Mouse (Mus musculus): ENCODE data around the gene Ank3. TPM values are rescaled to one million over a fixed set of nuclear protein-coding genes. Genes with fewer than 3 reads are reported as not detected.

The Ank3 gene
- polyA plus RNA-seq, 1 experiment from 2014 or later, result 8.3 TPM

DNA sequence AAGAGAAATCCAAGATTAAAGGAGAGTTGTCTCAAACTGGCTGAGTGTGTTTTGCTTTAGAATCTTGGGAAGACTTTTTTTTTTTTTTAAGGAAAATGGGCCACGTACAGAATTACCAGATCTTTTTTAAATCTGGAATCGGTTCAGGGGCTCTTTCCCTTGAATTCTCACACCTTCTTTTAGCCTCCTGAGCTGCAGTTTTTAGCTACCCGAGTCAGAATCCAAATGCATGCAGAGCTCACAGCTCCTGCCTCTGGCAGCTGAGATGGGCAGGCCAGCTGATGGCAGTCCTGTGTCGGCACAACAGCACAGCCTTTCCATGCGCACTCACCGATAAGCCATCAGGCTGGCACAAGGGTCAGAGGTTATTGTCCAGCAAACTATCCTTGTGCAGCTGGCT, 406.0 kb downstream of the Ank3 start:
- Histone ChIP-seq H3K4me3 (replicated peaks) (no peak overlapping the region), H3K9me3 (replicated peaks) (no peaks in the 10 kb centered on the region), H3K36me3 (replicated peaks) (no peaks in the 10 kb centered on the region), H3K9ac (no peak overlapping the region), H3K4me1 (replicated peaks) (no peaks in the 10 kb centered on the region), H3K27ac (replicated peaks) (no peak overlapping the region), H3K4me2 (no peak overlapping the region), H3K27me3 (no peaks in the 10 kb centered on the region)
- 79% methylated on average over 6 of the region's 6 CpGs for WGBS (ENCODE audit: insufficient replicate concordance)
- ATAC-seq (ENCODE audit: insufficient read depth), result no peak

DNA sequence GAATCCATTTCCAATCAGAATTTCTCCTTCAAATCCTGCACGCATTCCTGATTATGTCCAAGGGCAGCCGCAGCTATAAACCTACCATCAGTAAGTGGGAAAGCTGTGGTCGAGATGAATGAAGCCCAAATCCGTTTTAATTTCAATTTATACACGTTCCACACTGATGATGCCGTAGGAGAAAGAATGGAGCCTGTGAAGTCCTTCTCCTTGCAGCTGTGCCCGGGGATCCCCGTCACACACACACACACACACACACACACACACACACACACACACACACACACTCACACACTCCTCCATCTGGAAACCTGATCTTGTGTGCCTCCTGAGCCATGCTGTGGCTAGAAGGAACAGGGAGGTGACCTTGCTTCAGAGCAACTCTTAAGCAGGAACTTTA, 412.2 kb downstream of the Ank3 start:
- H3K27me3 ChIP-seq, result no peaks in the 10 kb centered on the region
- H3K27ac ChIP-seq (replicated peaks), result no peak overlapping the region

DNA sequence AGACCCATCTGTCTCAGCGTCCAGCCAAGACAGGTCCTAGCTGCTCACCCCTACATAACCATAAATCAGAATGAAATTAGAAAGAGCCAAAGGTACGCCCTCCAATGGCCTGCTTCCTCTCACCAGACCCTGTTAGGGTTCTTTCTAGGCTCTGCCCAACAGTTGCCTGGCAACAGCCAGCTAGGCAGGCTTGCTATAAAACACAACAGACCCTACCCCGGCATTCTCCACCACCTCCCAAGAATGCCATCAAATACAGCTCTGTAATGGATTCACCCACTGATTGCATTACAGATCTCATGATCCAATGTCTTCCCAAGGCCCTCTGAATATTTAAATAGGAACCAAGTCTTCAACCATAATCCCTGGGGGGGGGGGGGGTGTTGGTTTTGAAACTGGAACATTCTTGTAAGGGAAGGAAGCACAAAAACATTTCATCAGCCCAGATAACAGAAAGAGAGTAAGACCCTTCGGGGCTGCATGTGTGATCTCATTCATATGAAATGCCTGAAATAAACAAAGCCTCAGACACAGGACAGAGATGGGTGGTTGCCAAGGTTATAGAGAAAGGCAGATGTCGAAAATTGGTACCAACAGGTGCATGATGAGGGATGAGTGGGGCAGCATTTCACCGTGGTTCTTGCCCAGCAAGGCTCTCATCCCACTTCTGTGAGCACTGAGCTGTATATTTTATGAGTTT, 415.4 kb downstream of the Ank3 start:
- H3K4me2 ChIP-seq, result no peak overlapping the region
- H3K27ac ChIP-seq (replicated peaks), result no peak overlapping the region
- no peaks in the 10 kb centered on the region for H3K36me3 ChIP-seq (replicated peaks)
- H3K4me1 ChIP-seq (replicated peaks), result no peaks in the 10 kb centered on the region
- no peaks in the 10 kb centered on the region for H3K9me3 ChIP-seq (replicated peaks)
- no peak for ATAC-seq (ENCODE audit: insufficient read depth)
- WGBS (ENCODE audit: insufficient replicate concordance), result 53% methylated on average over 6 of the region's 6 CpGs
- H3K27me3 ChIP-seq, result no peaks in the 10 kb centered on the region
- H3K4me3 ChIP-seq (replicated peaks), result no peak overlapping the region
- no peak overlapping the region for H3K9ac ChIP-seq

More for the DNA sequence above, 412.2 kb downstream of the Ank3 start:
- no peak for ATAC-seq (ENCODE audit: insufficient read depth)
- Histone ChIP-seq H3K36me3 (replicated peaks) (no peaks in the 10 kb centered on the region), H3K9me3 (replicated peaks) (no peaks in the 10 kb centered on the region), H3K9ac (no peak overlapping the region), H3K4me3 (replicated peaks) (no peak overlapping the region), H3K4me2 (no peak overlapping the region), H3K4me1 (replicated peaks) (no peaks in the 10 kb centered on the region)
- 68% methylated on average over 8 of the region's 8 CpGs for WGBS (ENCODE audit: insufficient replicate concordance)

DNA sequence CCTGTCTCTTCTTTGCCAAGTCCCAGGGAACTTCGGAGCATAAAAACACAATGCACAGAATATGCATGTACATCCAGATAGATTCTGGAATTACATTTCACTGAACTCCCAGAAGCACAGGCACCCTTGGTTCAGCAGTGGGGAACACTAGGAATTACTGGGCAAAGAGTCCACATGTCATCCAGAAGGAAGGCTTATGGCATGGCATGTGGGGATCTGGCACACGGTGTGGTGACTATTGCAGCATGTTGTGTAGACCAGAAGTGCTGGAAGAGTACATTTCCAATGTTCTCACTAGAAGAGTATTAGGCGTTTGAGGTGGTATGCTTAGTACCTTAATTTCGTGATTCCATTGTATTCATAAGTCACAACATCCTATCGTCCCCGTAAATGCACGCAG, 422.7 kb downstream of the Ank3 start:
- Histone ChIP-seq H3K9me3 (replicated peaks) (no peaks in the 10 kb centered on the region), H3K27me3 (no peaks in the 10 kb centered on the region), H3K27ac (replicated peaks) (no peak overlapping the region), H3K4me2 (no peak overlapping the region), H3K4me3 (replicated peaks) (no peak overlapping the region), H3K4me1 (replicated peaks) (no peaks in the 10 kb centered on the region), H3K36me3 (replicated peaks) (no peaks in the 10 kb centered on the region), H3K9ac (no peak overlapping the region)
- ATAC-seq (ENCODE audit: insufficient read depth), result no peak
- 70% methylated on average over 7 of the region's 7 CpGs for WGBS (ENCODE audit: insufficient replicate concordance)

DNA sequence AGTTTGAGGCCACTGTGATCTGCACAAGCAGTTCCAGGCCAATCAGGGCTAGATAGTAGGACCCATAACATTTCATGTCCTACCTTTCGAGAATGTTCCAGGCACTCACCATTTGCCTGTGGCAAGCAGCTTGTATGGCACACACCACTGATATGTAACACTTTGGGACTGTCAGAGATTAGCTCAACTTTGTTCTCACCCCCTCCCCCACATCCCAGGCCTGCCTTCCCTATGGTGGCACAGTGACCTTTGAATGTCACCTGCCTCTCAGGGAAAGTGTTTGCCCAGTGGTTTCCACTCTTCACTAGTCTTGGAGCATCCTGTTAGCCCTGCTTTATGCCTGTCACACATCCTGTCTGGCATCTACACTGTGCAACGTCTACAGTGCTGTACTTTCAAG, 430.2 kb downstream of the Ank3 start:
- no peak for ATAC-seq (ENCODE audit: insufficient read depth)
- Histone ChIP-seq H3K9me3 (replicated peaks) (no peaks in the 10 kb centered on the region), H3K4me2 (no peak overlapping the region), H3K36me3 (replicated peaks) (no peaks in the 10 kb centered on the region), H3K27me3 (no peaks in the 10 kb centered on the region), H3K4me3 (replicated peaks) (no peak overlapping the region), H3K9ac (no peak overlapping the region), H3K4me1 (replicated peaks) (no peaks in the 10 kb centered on the region), H3K27ac (replicated peaks) (no peak overlapping the region)
- WGBS (ENCODE audit: insufficient replicate concordance), result 38% methylated on average over 2 of the region's 2 CpGs

DNA sequence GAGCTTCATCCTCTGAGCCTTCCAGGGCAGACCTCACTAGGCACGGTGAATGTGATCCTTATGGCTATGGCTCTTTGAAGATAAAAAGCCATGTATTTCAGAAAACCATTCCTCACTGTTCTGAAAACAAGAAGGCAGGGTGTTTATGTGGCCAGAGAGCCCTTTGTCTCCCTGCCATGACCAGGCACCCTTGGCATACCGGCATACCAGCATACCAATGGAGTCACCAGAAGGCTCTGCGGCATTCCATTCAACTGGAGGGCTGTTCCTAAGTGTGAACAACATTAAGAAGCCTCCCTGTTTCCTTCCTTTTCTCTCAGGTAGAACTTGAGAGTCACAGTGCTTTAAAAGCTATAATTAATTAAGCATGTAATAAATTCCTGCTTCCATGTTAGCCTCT, 430.7 kb downstream of the Ank3 start:
- H3K9me3 ChIP-seq (replicated peaks), result no peaks in the 10 kb centered on the region
- H3K27ac ChIP-seq (replicated peaks), result no peak overlapping the region
- H3K36me3 ChIP-seq (replicated peaks), result no peaks in the 10 kb centered on the region
- H3K4me3 ChIP-seq (replicated peaks), result no peak overlapping the region
- no peak overlapping the region for H3K4me2 ChIP-seq
- WGBS (ENCODE audit: insufficient replicate concordance), result 54% methylated on average over 3 of the region's 3 CpGs
- no peak for ATAC-seq (ENCODE audit: insufficient read depth)
- H3K27me3 ChIP-seq, result no peaks in the 10 kb centered on the region
- no peaks in the 10 kb centered on the region for H3K4me1 ChIP-seq (replicated peaks)
- H3K9ac ChIP-seq, result no peak overlapping the region

DNA sequence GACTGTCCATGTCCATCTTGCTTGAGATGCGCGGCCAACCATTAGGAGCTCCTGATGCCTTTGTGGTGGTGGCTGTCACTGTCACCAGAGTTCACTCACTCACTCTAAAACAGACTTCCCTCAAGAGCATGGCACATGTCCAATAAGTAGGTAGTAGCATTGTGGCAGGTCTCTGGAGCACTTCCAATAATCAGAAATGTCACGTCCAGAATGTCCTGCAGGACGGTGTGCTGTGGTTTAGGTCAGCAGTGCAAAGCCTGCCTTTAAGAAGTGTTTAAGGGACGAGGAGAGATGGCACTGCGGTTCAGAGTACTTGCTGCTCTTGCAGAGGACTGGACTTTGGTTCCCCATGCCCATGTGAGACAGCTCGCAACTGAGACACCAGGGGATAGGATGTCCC, 433.0 kb downstream of the Ank3 start:
- Histone ChIP-seq H3K4me1 (replicated peaks) (no peaks in the 10 kb centered on the region), H3K27me3 (no peaks in the 10 kb centered on the region), H3K4me3 (replicated peaks) (no peak overlapping the region), H3K4me2 (no peak overlapping the region), H3K9me3 (replicated peaks) (no peaks in the 10 kb centered on the region), H3K9ac (no peak overlapping the region), H3K27ac (replicated peaks) (no peak overlapping the region), H3K36me3 (replicated peaks) (no peaks in the 10 kb centered on the region)
- 70% methylated on average over 7 of the region's 7 CpGs for WGBS (ENCODE audit: insufficient replicate concordance)
- no peak for ATAC-seq (ENCODE audit: insufficient read depth)

DNA sequence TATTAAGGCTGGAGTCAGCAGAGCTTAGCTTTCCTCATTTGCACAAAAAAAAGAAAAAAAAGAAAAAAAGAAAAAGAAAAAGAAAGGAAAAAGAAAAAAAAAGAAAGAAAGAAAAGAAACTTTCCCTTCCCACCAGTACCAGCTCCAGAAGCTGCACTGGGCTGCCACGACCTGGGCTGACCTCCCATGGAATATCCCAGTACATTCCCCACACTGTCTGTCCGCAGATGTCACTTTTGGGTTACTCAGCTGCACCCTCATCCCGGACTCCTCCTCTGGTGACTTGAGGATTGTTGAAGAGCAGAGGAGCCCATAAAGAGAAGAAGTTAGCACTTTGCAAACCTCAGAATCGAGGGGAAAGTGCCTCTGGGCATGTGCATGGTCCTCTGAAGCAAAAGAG, 433.7 kb downstream of the Ank3 start:
- Histone ChIP-seq H3K9me3 (replicated peaks) (no peaks in the 10 kb centered on the region), H3K36me3 (replicated peaks) (no peaks in the 10 kb centered on the region), H3K4me2 (no peak overlapping the region), H3K4me3 (replicated peaks) (no peak overlapping the region), H3K9ac (no peak overlapping the region), H3K27ac (replicated peaks) (no peak overlapping the region), H3K27me3 (no peaks in the 10 kb centered on the region), H3K4me1 (replicated peaks) (no peaks in the 10 kb centered on the region)
- no peak for ATAC-seq (ENCODE audit: insufficient read depth)
- 50% methylated on average over 4 of the region's 4 CpGs for WGBS (ENCODE audit: insufficient replicate concordance)

DNA sequence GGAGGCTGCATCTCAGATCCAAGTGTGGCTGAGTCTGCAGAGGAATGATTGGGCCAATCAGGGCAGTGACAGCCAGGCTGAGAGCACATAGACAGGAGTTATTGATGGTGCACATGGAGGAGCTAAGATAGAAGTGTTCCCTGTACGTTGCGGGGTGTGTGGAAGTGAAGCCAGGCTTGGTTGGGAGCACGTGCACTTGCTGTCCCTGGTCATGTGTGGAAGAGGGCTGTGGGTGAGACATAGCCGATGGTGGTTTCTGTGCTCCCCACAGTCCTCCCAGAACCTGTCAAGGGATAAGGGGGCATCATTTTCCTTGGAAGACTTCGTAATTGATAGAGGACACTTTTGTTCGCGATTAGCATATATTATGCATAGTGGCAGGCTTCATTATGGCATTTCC, 434.2 kb downstream of the Ank3 start:
- Histone ChIP-seq H3K4me1 (replicated peaks) (no peaks in the 10 kb centered on the region), H3K9me3 (replicated peaks) (no peaks in the 10 kb centered on the region), H3K36me3 (replicated peaks) (no peaks in the 10 kb centered on the region), H3K27ac (replicated peaks) (no peak overlapping the region), H3K4me2 (no peak overlapping the region), H3K4me3 (replicated peaks) (no peak overlapping the region), H3K9ac (no peak overlapping the region), H3K27me3 (no peaks in the 10 kb centered on the region)
- 74% methylated on average over 7 of the region's 7 CpGs for WGBS (ENCODE audit: insufficient replicate concordance)
- ATAC-seq (ENCODE audit: insufficient read depth), result no peak

DNA sequence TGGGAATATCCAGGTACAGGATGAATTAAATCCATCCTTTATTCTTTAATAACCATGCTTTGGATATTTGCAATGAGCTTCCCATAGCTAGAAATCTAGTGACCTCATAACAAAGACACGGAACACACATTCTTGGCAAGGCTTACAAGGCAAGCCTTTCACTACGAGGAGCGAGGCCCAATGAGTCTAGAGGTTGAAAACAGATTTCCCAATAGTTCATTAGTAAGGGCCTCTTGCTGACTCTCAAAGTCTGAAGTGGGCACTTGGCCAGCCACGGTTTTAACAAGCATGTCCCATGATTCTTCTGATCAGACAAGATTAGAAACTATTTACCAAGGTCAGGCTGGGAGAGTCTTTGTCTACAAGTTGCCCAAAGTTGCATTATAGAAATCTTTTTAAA, 436.1 kb downstream of the Ank3 start:
- 53% methylated on average over 4 of the region's 4 CpGs for WGBS (ENCODE audit: insufficient replicate concordance)
- no peak overlapping the region for H3K27ac ChIP-seq (replicated peaks)
- H3K4me2 ChIP-seq, result no peak overlapping the region
- H3K36me3 ChIP-seq (replicated peaks), result no peaks in the 10 kb centered on the region
- no peaks in the 10 kb centered on the region for H3K9me3 ChIP-seq (replicated peaks)
- ATAC-seq (ENCODE audit: insufficient read depth), result no peak
- no peak overlapping the region for H3K9ac ChIP-seq
- no peaks in the 10 kb centered on the region for H3K4me1 ChIP-seq (replicated peaks)
- H3K4me3 ChIP-seq (replicated peaks), result no peak overlapping the region
- no peaks in the 10 kb centered on the region for H3K27me3 ChIP-seq

DNA sequence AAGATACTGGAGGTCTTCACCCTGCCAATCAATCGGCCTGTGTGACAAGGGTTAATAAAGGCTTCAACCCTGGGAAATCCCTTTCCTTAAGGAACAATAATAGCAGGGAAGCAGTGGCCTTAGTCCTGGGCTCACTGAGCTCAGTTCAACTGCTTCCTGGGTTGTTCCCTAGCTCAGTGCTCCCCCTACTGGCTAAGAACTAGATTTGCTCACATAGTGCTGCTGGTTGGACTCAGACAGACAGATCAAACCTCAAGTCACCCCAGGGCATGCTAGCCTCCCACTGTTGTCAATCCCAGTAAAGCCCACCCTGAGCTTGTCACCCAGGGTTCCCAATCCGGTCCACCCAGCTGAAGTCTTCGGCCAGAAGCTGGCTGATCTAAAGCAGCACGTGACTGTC, 447.2 kb downstream of the Ank3 start:
- no peaks in the 10 kb centered on the region for H3K9me3 ChIP-seq (replicated peaks)
- ATAC-seq (ENCODE audit: insufficient read depth), result no peak
- H3K4me3 ChIP-seq (replicated peaks), result no peak overlapping the region
- no peaks in the 10 kb centered on the region for H3K27me3 ChIP-seq
- H3K4me1 ChIP-seq (replicated peaks), result no peaks in the 10 kb centered on the region
- 25% methylated on average over 4 of the region's 4 CpGs for WGBS (ENCODE audit: insufficient replicate concordance)
- H3K9ac ChIP-seq, result no peak overlapping the region
- no peak overlapping the region for H3K4me2 ChIP-seq
- H3K36me3 ChIP-seq (replicated peaks), result no peaks in the 10 kb centered on the region
- H3K27ac ChIP-seq (replicated peaks), result no peak overlapping the region

DNA sequence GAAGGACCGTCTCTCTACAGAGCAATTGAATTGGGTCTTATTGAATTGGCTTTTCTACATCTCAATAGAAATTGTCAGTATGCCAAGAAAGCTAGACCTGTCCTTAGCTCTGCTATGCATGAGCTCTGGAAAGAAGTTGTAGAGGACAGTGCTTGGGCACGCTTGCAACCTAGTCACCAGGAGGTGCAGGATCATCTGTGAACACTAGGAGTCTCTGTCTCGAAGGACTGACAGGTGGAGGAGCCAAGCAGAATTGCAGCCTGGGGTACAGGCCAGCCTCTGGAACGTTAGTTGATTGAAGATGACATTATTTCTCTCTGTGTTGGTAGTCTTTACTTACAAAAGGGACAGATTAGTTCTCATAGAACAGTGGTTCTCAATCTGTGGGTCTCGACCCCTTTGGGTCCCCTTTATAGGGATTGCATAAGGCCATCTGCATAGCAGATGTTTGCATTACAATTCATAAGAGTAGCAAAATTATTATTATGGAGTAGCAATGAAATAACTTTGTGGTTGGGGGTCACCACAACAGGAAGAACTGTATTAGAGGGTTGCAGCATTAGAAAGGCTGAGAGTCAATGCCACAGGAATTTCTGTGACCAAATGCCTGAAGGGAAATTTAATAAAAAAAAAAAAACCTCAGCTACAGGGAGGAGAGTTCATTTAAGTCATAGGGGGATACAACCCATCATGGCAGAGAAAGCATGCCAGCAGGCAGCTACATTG, 454.0 kb downstream of the Ank3 start:
- Histone ChIP-seq H3K9me3 (replicated peaks) (no peaks in the 10 kb centered on the region), H3K36me3 (replicated peaks) (no peaks in the 10 kb centered on the region), H3K27me3 (no peaks in the 10 kb centered on the region), H3K27ac (replicated peaks) (no peak overlapping the region), H3K4me2 (no peak overlapping the region), H3K4me1 (replicated peaks) (no peaks in the 10 kb centered on the region), H3K9ac (no peak overlapping the region), H3K4me3 (replicated peaks) (no peak overlapping the region)
- 44% methylated on average over 5 of the region's 5 CpGs for WGBS (ENCODE audit: insufficient replicate concordance)
- ATAC-seq (ENCODE audit: insufficient read depth), result no peak
